Mouse (Mus musculus) adrenal gland, postnatal 4 days (tissue): ENCODE measurements at regions not wholly inside any gene's neighbourhood (a gene's known extent, or its start where the extent isn't known, plus 50 kb on each side); places are given as distances from the start of the nearest gene placed in this dataset.

Experiments
- DNase-seq, 2 experiments: peaks; one replicate each; pipeline ENCODE4 v3.0.0; 2021 to 2022; ENCODE audit warnings: low spot score in 2 of 2, mixed read lengths in 2 of 2

GRCm38 (mm10) chr12:110387056-110387455, 59.9 kb upstream of the Ppp2r5c start:
- no peak for DNase-seq

- no peak for DNase-seq
These were observed 59.4 kb upstream of the Ppp2r5c start for GRCm38 (mm10) chr12:110387567-110387966.

GRCm38 (mm10) chr12:110389439-110389838, 57.5 kb upstream of the Ppp2r5c start:
- DNase-seq = no peak

GRCm38 (mm10) chr12:110391464-110391863, 55.5 kb upstream of the Ppp2r5c start:
- no peak for DNase-seq

GRCm38 (mm10) chr12:110393555-110393954, 53.4 kb upstream of the Ppp2r5c start:
- no peak for DNase-seq
